Mouse (Mus musculus): ENCODE results near the gene Ak3. TPM values are rescaled to one million over a fixed set of nuclear protein-coding genes. Genes with fewer than 3 reads are reported as not detected.

Gene Ak3
- total RNA-seq (2017), result 11.8 and 12.7 TPM in 2 replicates

DNA sequence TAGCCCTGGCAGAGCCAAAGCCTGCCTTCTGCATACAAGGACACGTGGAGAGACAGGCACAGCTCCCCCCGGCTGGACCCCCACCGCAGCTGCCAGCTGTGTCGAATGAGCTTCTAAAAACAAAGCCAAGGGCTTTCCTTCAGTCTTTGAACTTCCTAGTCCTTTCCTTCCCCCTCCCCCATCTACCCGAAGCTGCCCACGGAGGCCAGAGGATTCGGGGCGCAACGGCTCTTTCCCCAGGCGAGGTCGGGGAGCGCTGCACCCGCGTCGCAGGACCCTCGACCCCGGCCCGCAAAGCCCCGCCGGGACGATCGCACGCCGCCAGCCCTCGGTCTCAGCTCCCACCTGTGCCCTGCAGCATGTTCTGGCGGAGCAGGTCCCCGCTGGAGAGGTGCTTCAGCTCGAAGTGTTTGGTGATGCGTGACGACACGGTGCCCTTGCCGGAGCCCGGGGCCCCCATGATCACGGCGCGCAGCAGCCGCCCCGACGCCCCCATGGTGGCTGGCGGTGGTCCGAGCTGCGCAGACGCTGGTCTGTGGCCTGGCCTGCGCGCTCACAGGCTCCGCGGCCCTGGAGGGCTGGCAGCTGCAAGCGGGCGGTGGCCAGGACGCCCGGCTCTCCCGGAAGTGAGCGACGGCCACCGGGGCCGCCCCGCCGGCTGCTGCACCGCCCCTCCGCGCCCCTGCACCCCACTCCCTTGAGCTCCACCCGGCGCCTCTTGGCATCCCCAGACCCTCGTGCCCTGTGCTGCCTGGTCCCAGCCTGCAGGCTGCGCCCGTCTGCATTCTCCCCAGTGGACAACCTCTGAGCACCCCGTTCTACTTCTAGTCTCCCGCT lies at the start of gene Ak3:
Ak3 (minus strand) TSS at position 628 of the 837 bp plus-strand sequence.
- ATAC-seq (ENCODE audit: extremely low read depth, insufficient number of reproducible peaks, low FRiP score, poor library complexity, severe bottlenecking), result peak; percentile 76

GRCm38 (mm10) chr19:29092194-29092593 lies 44.4 kb upstream of the Ak3 start:
- no peak for ATAC-seq (ENCODE audit: extremely low read depth, insufficient number of reproducible peaks, low FRiP score, poor library complexity, severe bottlenecking)

- no peak for ATAC-seq (ENCODE audit: extremely low read depth, insufficient number of reproducible peaks, low FRiP score, poor library complexity, severe bottlenecking)
Observed at GRCm38 (mm10) chr19:29088628-29089027, 40.9 kb upstream of the Ak3 start.

GRCm38 (mm10) chr19:29074802-29075201 lies 27.0 kb upstream of the Ak3 start:
- no peak for ATAC-seq (ENCODE audit: extremely low read depth, insufficient number of reproducible peaks, low FRiP score, poor library complexity, severe bottlenecking)

- ATAC-seq (ENCODE audit: extremely low read depth, insufficient number of reproducible peaks, low FRiP score, poor library complexity, severe bottlenecking), result no peak
Observed at GRCm38 (mm10) chr19:29069195-29069594, 21.4 kb upstream of the Ak3 start.

- ATAC-seq (ENCODE audit: extremely low read depth, insufficient number of reproducible peaks, low FRiP score, poor library complexity, severe bottlenecking), result peak; percentile 83
Observed at GRCm38 (mm10) chr19:29066981-29067471, 19.3 kb upstream of the Ak3 start.

DNA sequence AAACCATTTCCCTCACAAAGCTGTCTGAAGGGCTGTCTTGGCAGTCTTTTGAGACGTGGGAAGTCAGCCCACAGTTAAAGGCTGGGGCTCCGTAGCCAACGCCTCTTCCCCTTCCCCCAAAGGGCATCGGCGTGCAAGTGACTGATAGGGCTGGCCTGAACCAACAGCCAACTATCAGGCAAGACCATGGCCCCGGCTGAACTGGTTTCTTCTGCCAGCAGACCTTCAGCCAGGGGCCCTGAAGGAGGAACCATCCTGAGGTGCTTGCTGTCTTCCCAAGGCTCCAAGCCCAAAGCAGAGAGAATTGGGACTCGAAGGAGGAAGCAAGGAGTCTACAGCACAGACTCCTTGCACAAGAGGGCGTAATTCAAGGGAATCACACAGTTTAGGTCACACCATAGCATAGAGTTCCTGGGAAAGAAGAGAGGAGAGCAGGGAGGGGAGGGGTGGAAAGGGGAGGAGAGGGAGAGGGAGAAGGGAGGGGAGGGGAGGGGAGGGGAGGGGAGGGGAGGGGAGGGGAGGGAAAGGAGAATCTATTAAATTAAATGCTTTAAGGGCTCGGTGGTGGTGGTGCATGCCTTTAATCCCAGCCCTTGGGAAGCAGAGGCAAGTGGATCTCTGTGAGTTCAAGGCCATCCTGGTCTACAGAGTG lies 16.8 kb upstream of the Ak3 start:
- ATAC-seq (ENCODE audit: extremely low read depth, insufficient number of reproducible peaks, low FRiP score, poor library complexity, severe bottlenecking), result no peak

DNA sequence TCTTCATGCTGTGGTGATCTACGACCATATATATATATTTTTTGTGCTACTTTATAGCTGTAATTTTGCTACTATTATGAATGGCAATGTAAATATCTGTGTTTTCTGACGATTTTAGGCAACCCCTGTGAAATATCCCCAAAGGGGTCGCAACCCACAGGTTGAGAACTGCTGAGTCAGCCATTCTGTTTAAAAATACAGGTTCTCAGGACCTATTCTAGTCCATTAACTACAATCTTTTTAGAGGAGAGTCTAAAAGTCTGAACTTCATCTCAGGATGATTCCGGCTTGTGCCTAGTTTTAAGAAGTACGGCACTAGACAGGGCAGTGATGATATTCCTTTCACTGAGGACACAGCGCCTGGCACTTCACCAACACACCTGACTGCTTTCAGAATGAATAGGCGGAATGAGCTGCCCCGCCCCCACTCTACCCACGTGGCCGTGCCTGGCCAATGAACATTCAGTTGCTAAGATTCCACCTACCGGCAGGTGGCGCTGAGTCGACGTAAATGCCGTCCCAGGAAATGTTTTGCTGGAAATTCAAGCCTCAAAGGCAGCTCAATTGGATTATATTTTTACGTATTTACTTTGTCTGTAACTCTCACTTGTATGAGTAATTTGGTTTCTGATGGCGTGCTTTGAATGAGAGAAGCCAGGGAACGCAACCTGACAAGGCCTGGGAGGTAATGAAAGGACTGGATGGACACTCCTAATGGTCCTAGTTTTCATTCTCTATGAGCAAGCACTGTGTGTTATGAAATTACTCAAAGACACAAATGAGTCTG lies 16.0 kb upstream of the Ak3 start:
- ATAC-seq (ENCODE audit: extremely low read depth, insufficient number of reproducible peaks, low FRiP score, poor library complexity, severe bottlenecking), result peak; percentile 94

- no peak for ATAC-seq (ENCODE audit: extremely low read depth, insufficient number of reproducible peaks, low FRiP score, poor library complexity, severe bottlenecking)
Observed at GRCm38 (mm10) chr19:29063009-29063408, 15.2 kb upstream of the Ak3 start.

GRCm38 (mm10) chr19:29060299-29060698 lies 12.5 kb upstream of the Ak3 start:
- no peak for ATAC-seq (ENCODE audit: extremely low read depth, insufficient number of reproducible peaks, low FRiP score, poor library complexity, severe bottlenecking)

GRCm38 (mm10) chr19:29059688-29060087 lies 11.9 kb upstream of the Ak3 start:
- ATAC-seq (ENCODE audit: extremely low read depth, insufficient number of reproducible peaks, low FRiP score, poor library complexity, severe bottlenecking), result no peak

DNA sequence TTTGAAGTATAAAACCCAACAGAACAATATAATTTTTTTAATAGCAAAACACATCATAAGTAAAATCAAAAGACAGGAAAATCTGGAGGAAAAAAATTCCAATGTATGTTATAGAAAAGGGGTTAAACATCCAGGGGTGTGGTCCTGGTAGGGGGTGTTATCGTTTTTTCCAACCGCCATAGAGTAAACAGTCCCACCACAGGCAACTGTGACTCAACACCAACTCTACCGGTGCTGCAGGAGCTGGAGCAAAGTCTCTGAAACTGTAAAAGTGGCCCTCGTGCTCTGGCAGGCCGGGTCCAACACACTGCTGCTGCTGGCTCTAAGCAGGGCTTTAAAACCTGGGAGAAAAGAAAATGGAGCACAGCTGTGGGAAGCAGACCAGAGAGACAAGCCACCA lies 11.0 kb upstream of the Ak3 start:
- ATAC-seq (ENCODE audit: extremely low read depth, insufficient number of reproducible peaks, low FRiP score, poor library complexity, severe bottlenecking), result no peak

DNA sequence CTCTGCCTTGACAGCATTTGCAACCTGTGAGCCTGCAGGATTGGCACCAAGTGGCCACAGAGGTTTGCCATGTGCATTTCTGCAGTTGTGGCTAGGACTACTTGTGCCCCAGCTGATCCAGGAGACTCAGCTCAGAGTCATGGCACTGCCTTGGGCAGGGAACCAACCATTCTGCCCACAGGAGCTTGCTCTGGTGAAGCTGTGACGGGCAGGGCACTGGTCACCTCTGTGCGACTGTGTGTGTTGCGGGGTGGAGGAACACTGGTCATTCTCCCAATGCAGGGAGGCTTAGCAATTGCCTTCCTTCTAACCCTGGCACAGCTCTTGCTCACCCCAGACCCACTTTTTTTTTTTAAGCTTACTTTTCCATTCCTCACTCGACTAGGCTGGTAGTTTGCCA lies 7.7 kb upstream of the Ak3 start:
- no peak for ATAC-seq (ENCODE audit: extremely low read depth, insufficient number of reproducible peaks, low FRiP score, poor library complexity, severe bottlenecking)

GRCm38 (mm10) chr19:29054594-29054993 lies 6.8 kb upstream of the Ak3 start:
- no peak for ATAC-seq (ENCODE audit: extremely low read depth, insufficient number of reproducible peaks, low FRiP score, poor library complexity, severe bottlenecking)

GRCm38 (mm10) chr19:29052786-29053185 lies 5.0 kb upstream of the Ak3 start:
- no peak for ATAC-seq (ENCODE audit: extremely low read depth, insufficient number of reproducible peaks, low FRiP score, poor library complexity, severe bottlenecking)

- no peak for ATAC-seq (ENCODE audit: extremely low read depth, insufficient number of reproducible peaks, low FRiP score, poor library complexity, severe bottlenecking)
Observed at GRCm38 (mm10) chr19:29050186-29050980, 2.6 kb upstream of the Ak3 start.

DNA sequence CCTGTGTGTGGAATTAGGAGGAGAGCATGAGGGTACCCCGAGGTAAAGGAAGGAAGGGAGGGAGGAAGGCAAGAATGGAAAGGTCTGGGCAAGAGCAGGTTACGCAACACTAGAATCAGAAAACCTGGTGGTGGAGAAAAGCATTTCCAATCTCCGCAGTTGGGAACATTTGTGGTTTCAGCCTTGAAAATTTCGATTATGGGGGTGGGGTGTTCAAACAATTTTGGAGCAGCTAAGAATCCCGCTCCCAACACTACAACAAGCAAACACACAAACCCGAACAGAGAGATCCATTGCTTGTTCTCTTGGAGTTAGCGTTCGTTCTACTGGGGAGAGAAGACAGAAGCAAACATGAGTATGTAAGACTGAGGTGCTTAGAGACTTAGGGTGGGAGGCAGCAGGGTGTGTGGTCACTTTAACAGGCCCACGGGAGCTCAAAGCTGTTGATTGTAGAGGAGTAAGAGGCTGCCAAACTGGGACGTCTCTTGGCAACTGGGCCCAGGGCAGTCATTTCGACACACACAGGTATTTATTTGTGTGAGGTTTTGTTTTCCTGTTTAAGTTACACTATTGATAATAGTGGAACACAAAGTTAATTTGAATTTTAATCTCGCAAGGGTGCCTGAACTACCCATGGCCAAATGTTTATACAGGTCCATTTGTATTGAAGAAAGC lies 1.8 kb upstream of the Ak3 start:
- ATAC-seq (ENCODE audit: extremely low read depth, insufficient number of reproducible peaks, low FRiP score, poor library complexity, severe bottlenecking), result no peak

- no peak for ATAC-seq (ENCODE audit: extremely low read depth, insufficient number of reproducible peaks, low FRiP score, poor library complexity, severe bottlenecking)
Observed at GRCm38 (mm10) chr19:29046961-29047333, 814 bp downstream of the Ak3 start.
